In genomic region chr6:100438511-100438991, GRCm38 (mm10) we compare ENCODE assay signal across 9 mouse cellular contexts.
DNase-seq lines count a peak whose midpoint lies in the region; ATAC-seq and TF ChIP-seq lines count a peak whose summit lies in the region.
"Had no signal": no experiment of that assay in that cellular context is flagged by ENCODE, and none has a peak within 500 bp of the region (broad histone marks: within the 10 kb centered on the region; RNA-seq: fewer than 3 reads in every experiment).

No protein-coding gene starts in this region.

- no peak overlapping the region for H3K27ac ChIP-seq in embryonic facial prominence, embryonic 14.5 days (replicated peaks; ENCODE audit: low read depth, low read length)
- H3K27ac ChIP-seq in liver, embryonic 13.5 days, result no peak overlapping the region
- H3K27ac ChIP-seq in neural tube, embryonic 12.5 days, result no peak overlapping the region

- peaks cover 10% of the 10 kb centered on the region for H3K9me3 ChIP-seq in E14TG2a.4 (ENCODE audit: low read length)
- no peaks in the 10 kb centered on the region for H3K9me3 ChIP-seq in embryonic facial prominence, embryonic 14.5 days (ENCODE audit: control insufficient read depth, low read length)
- no peaks in the 10 kb centered on the region for H3K9me3 ChIP-seq in liver, embryonic 13.5 days (replicated peaks)
- H3K9me3 ChIP-seq in neural tube, embryonic 12.5 days, result no peaks in the 10 kb centered on the region

- H3K4me2 ChIP-seq in embryonic facial prominence, embryonic 14.5 days (ENCODE audit: low read depth, low read length), result peak overlapping the region; percentile 58
- H3K4me2 ChIP-seq in liver, embryonic 13.5 days, result peak overlapping the region; percentile 46
- peak overlapping the region; percentile 54 for H3K4me2 ChIP-seq in neural tube, embryonic 12.5 days (replicated peaks)

- DNase-seq in A20 (ENCODE audit: low read depth, low spot score), result peak; percentile 93
- peak; percentile 76 for DNase-seq in embryonic facial prominence, embryonic 14.5 days (ENCODE audit: low spot score)
- DNase-seq in kidney, postnatal 14 days, result peak; percentile 21
- DNase-seq in liver, embryonic 13.5 days, result no peak
- peak; percentile 83 for DNase-seq in thymus, postnatal 14 days

- H3K9ac ChIP-seq in embryonic facial prominence, embryonic 14.5 days (ENCODE audit: low read depth, low read length), result no peak overlapping the region
- H3K9ac ChIP-seq in liver, embryonic 13.5 days, result no peak overlapping the region
- H3K9ac ChIP-seq in neural tube, embryonic 12.5 days, result no peak overlapping the region

- ATAC-seq in embryonic facial prominence, embryonic 14.5 days (ENCODE audit: low read depth), result peak; percentile 83
- ATAC-seq in liver, embryonic 13.5 days (ENCODE audit: low read depth), result no peak
- peak; percentile 28; the same call in 1 of the 2 replicates for ATAC-seq in neural tube, embryonic 12.5 days (ENCODE audit: low FRiP score, low read depth)
- ATAC-seq in erythroblast, adult 5-6 weeks (replicated peaks; ENCODE audit: low FRiP score, poor library complexity, severe bottlenecking), result no peak

- H3K27me3 ChIP-seq in E14TG2a.4 (ENCODE audit: insufficient read depth, low read length), result peaks cover 14% of the 10 kb centered on the region
- H3K27me3 ChIP-seq in embryonic facial prominence, embryonic 14.5 days (replicated peaks; ENCODE audit: control insufficient read depth, insufficient read depth, low read length), result 0 out of 2 replicates have a peak, but pooled peaks cover 10% of the 10 kb centered on the region
- H3K27me3 ChIP-seq in liver, embryonic 13.5 days, result peaks cover 9% of the 10 kb centered on the region
- peaks cover 17% of the 10 kb centered on the region; the same call in 1 of the 2 replicates for H3K27me3 ChIP-seq in neural tube, embryonic 12.5 days (replicated peaks)

- peak overlapping the region; percentile 61 for H3K4me3 ChIP-seq in E14TG2a.4 (replicated peaks; ENCODE audit: low read length)
- H3K4me3 ChIP-seq in embryonic facial prominence, embryonic 14.5 days (ENCODE audit: low read depth, low read length), result peak overlapping the region; percentile 25
- H3K4me3 ChIP-seq in liver, embryonic 13.5 days (replicated peaks), result peak overlapping the region; percentile 23; the same call in 1 of the 2 replicates
- no peak overlapping the region; the same call in 1 of the 2 replicates for H3K4me3 ChIP-seq in neural tube, embryonic 12.5 days
- H3K4me3 ChIP-seq: erythroblast, embryonic 14.5 days had no signal

- TF ChIP-seq CTCF in E14TG2a.4 (conservative IDR thresholded peaks at IDR 0.05; ENCODE audit: low read length), result no peak

- peaks cover 39% of the 10 kb centered on the region for H3K4me1 ChIP-seq in E14TG2a.4 (replicated peaks; ENCODE audit: low read depth, low read length)
- H3K4me1 ChIP-seq in embryonic facial prominence, embryonic 14.5 days (ENCODE audit: control insufficient read depth, insufficient read depth, low read length), result peaks cover 10% of the 10 kb centered on the region
- peaks cover 13% of the 10 kb centered on the region for H3K4me1 ChIP-seq in liver, embryonic 13.5 days (replicated peaks)
- H3K4me1 ChIP-seq in neural tube, embryonic 12.5 days, result peaks cover 11% of the 10 kb centered on the region; the same call in 1 of the 2 replicates

- WGBS in embryonic facial prominence, embryonic 14.5 days, result under 1% methylated on average over 13 of the region's 13 CpGs
- 2% methylated on average over 13 of the region's 13 CpGs for WGBS in liver, embryonic 13.5 days (ENCODE audit: insufficient replicate concordance)
- whole genome bisulfite sequencing in neural tube, embryonic 12.5 days, result 1% methylated on average over 13 of the region's 13 CpGs

- H3K36me3 ChIP-seq in E14TG2a.4 (ENCODE audit: insufficient read depth, low read length), result no peaks in the 10 kb centered on the region
- no peaks in the 10 kb centered on the region for H3K36me3 ChIP-seq in embryonic facial prominence, embryonic 14.5 days (ENCODE audit: control insufficient read depth, insufficient read depth, low read length)
- no peaks in the 10 kb centered on the region for H3K36me3 ChIP-seq in liver, embryonic 13.5 days
- no peaks in the 10 kb centered on the region for H3K36me3 ChIP-seq in neural tube, embryonic 12.5 days

Comparison
In these comparisons a context has a peak if more than half of its experiments do, and no peak if none do; other contexts are left out.
1. ATAC-seq: peak in embryonic facial prominence, embryonic 14.5 days (single experiment) and neural tube, embryonic 12.5 days (single experiment); none in liver, embryonic 13.5 days (single experiment) and erythroblast, adult 5-6 weeks (single experiment).
2. Peak in every context shown above with its lines, with median percentiles within 50 percentile points of each other: H3K4me2 ChIP-seq.